Mouse (Mus musculus) ovary, postnatal 14 days (tissue): Measurements from ENCODE around the gene Sntb2.
"Not testable (repeated sequence)": the region's sequence is repeated elsewhere in the genome, so short reads cannot be mapped to it uniquely, and the experiment has no call there.

Experiments
- DNase-seq: peaks from one replicate; pipeline ENCODE4 v3.0.0; 2022; ENCODE audit warnings: low spot score

Sntb2 gene

GRCm38 (mm10) chr8:106972538-106973264 lies 37.2 kb downstream of the Sntb2 start:
- no peak for DNase-seq

GRCm38 (mm10) chr8:106973526-106973925 lies 38.0 kb downstream of the Sntb2 start:
- DNase-seq = not testable (repeated sequence)

GRCm38 (mm10) chr8:106974754-106975153 lies 39.2 kb downstream of the Sntb2 start:
- no peak for DNase-seq

GRCm38 (mm10) chr8:106975764-106976163 lies 40.2 kb downstream of the Sntb2 start:
- DNase-seq = no peak

- no peak for DNase-seq
Measured at GRCm38 (mm10) chr8:106976436-106976835, 40.9 kb downstream of the Sntb2 start.

- DNase-seq = no peak
Measured at GRCm38 (mm10) chr8:106978755-106979251, 43.3 kb downstream of the Sntb2 start.

- no peak for DNase-seq
Measured at GRCm38 (mm10) chr8:106985404-106985821, 49.9 kb downstream of the Sntb2 start.

GRCm38 (mm10) chr8:106985951-106986350 lies 50.4 kb downstream of the Sntb2 start:
- DNase-seq = no peak

- no peak for DNase-seq
Measured at GRCm38 (mm10) chr8:106987557-106987956, 52.0 kb downstream of the Sntb2 start.

- DNase-seq = no peak
Measured at GRCm38 (mm10) chr8:106991393-106991792, 55.8 kb downstream of the Sntb2 start.

- not testable (repeated sequence) for DNase-seq
Measured at GRCm38 (mm10) chr8:106996339-106996738, 60.8 kb downstream of the Sntb2 start.

- DNase-seq = no peak
Measured at GRCm38 (mm10) chr8:106997416-106997815, 61.9 kb downstream of the Sntb2 start.

GRCm38 (mm10) chr8:106999068-106999467 lies 63.5 kb downstream of the Sntb2 start:
- peak; percentile 36 for DNase-seq

GRCm38 (mm10) chr8:107002532-107002931 lies 67.0 kb downstream of the Sntb2 start:
- DNase-seq = peak; percentile 93

- DNase-seq = no peak
Measured at GRCm38 (mm10) chr8:107007795-107008194, 72.2 kb downstream of the Sntb2 start.

- no peak for DNase-seq
Measured at GRCm38 (mm10) chr8:107012666-107013065, 77.1 kb downstream of the Sntb2 start.

- DNase-seq = no peak
Measured at GRCm38 (mm10) chr8:107014915-107015314, 79.4 kb downstream of the Sntb2 start.

GRCm38 (mm10) chr8:107023479-107023878 lies 87.9 kb downstream of the Sntb2 start:
- DNase-seq = no peak

- DNase-seq = no peak
Measured at GRCm38 (mm10) chr8:107029310-107029709, 93.8 kb downstream of the Sntb2 start.

- DNase-seq = no peak
Measured at GRCm38 (mm10) chr8:107030058-107030457, 94.5 kb downstream of the Sntb2 start.

- peak; percentile 99 for DNase-seq
Measured at GRCm38 (mm10) chr8:107030650-107031576, 95.4 kb downstream of the Sntb2 start, which contains the start of gene Vps4a. TSS of gene Vps4a (plus strand) at chr8:107031222.

- no peak for DNase-seq
Measured at GRCm38 (mm10) chr8:107031577-107032090, 96.1 kb downstream of the Sntb2 start.
